26 mouse cellular contexts compared by ENCODE assay signal in the genomic region with DNA sequence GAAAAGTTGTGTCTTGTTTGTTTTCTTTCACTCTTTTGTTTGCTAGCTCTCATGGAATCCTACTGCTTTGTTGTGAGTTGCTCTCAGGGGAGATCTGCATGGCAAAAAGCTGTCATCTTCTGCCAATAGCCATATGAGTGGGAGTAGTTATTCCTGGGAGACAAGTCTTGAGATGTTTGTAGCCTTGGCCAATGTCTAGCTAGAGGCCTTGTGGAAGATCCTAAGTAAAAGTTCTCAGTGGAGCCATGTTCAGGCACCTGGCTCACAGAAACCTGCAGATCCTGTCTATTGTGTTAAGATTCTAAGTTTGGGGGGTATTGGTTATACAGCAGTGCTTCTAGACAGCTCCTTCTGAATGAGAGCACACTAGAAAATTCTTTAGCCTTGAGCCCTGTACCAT. TPM values are rescaled to one million over a fixed set of nuclear protein-coding genes. Genes with fewer than 3 reads are reported as not detected.
A peak's percentile ranks its signal among the peaks of the same experiment; 100 is the strongest.
DNase-seq lines count a peak whose midpoint lies in the region; ATAC-seq lines count a peak whose summit lies in the region.
"Had no signal": no experiment of that assay in that cellular context is flagged by ENCODE, and none has a peak within 500 bp of the region (broad histone marks: within the 10 kb centered on the region; RNA-seq: fewer than 3 reads in every experiment).

No protein-coding gene starts in this region.

- H3K9me3 ChIP-seq in heart, embryonic 11.5 days (replicated peaks; ENCODE audit: control insufficient read depth, low read length) = no peaks in the 10 kb centered on the region
- H3K9me3 ChIP-seq in hindbrain, embryonic 12.5 days (replicated peaks) = 0 out of 2 replicates have a peak, but pooled peaks cover 3% of the 10 kb centered on the region
- H3K9me3 ChIP-seq: embryonic facial prominence, embryonic 10.5 days; embryonic facial prominence, embryonic 12.5 days; forebrain, embryonic 10.5 days; forebrain, embryonic 12.5 days; G1E had no signal

- no peak for ATAC-seq in heart, embryonic 11.5 days (replicated peaks; ENCODE audit: insufficient number of reproducible peaks, low FRiP score, low TSS enrichment)
- ATAC-seq in hindbrain, embryonic 12.5 days (ENCODE audit: low FRiP score) = no peak
- ATAC-seq: activated CD4-positive, CD25-positive, alpha-beta regulatory T cell, adult 4 months; CD4-positive, CD25-positive, alpha-beta regulatory T cell, adult 4 months; forebrain, embryonic 14.5 days; forebrain, embryonic 16.5 days; Patski had no signal

- peak; percentile 64 for DNase-seq in heart, adult 11 months
- DNase-seq in adipocyte (ENCODE audit: low spot score) = peak; percentile 39
- DNase-seq in gonadal fat pad, adult 2 months (ENCODE audit: low read depth) = peak; percentile 86
- no peak for DNase-seq in gastrocnemius, postnatal 10 days
- DNase-seq: adrenal gland, adult 2 months; adrenal gland, postnatal 10 days; adrenal gland, postnatal 25 days; B cell, adult 2 months; cerebellum, adult 11-12 months; cerebellum, adult 2 months; cerebellum, adult 9-10 months; cerebellum, postnatal 10 days; cerebellum, postnatal 25 days had no signal

- H3K27me3 ChIP-seq in heart, embryonic 11.5 days (ENCODE audit: control insufficient read depth, insufficient read depth, low read length) = no peaks in the 10 kb centered on the region
- H3K27me3 ChIP-seq in hindbrain, embryonic 12.5 days = no peaks in the 10 kb centered on the region
- H3K27me3 ChIP-seq: CH12.LX; embryonic facial prominence, embryonic 12.5 days; forebrain, embryonic 12.5 days; Patski had no signal

- no peaks in the 10 kb centered on the region for H3K4me1 ChIP-seq in heart, embryonic 11.5 days (ENCODE audit: control insufficient read depth, insufficient read depth, low read length)
- no peaks in the 10 kb centered on the region for H3K4me1 ChIP-seq in hindbrain, embryonic 12.5 days
- H3K4me1 ChIP-seq: embryonic facial prominence, embryonic 10.5 days; embryonic facial prominence, embryonic 12.5 days had no signal

- H3K36me3 ChIP-seq in heart, embryonic 11.5 days (ENCODE audit: control insufficient read depth, insufficient read depth, low read length) = no peaks in the 10 kb centered on the region
- no peaks in the 10 kb centered on the region for H3K36me3 ChIP-seq in hindbrain, embryonic 12.5 days
- H3K36me3 ChIP-seq: embryonic facial prominence, embryonic 10.5 days; embryonic facial prominence, embryonic 12.5 days; forebrain, embryonic 10.5 days; forebrain, embryonic 12.5 days; G1E had no signal

- H3K27ac ChIP-seq in heart, embryonic 11.5 days (ENCODE audit: low read depth, low read length) = no peak overlapping the region
- no peak overlapping the region for H3K27ac ChIP-seq in hindbrain, embryonic 12.5 days
- H3K27ac ChIP-seq: embryonic facial prominence, embryonic 10.5 days; embryonic facial prominence, embryonic 12.5 days; forebrain, embryonic 10.5 days; forebrain, embryonic 12.5 days had no signal

- H3K4me3 ChIP-seq in heart, embryonic 11.5 days (ENCODE audit: low read depth, low read length) = no peak overlapping the region
- no peak overlapping the region for H3K4me3 ChIP-seq in hindbrain, embryonic 12.5 days
- H3K4me3 ChIP-seq: embryonic facial prominence, embryonic 10.5 days; embryonic facial prominence, embryonic 12.5 days; forebrain, embryonic 10.5 days; forebrain, embryonic 12.5 days had no signal

- H3K9ac ChIP-seq in heart, embryonic 11.5 days (ENCODE audit: low read depth, low read length) = no peak overlapping the region
- H3K9ac ChIP-seq in hindbrain, embryonic 12.5 days = no peak overlapping the region
- H3K9ac ChIP-seq: embryonic facial prominence, embryonic 12.5 days; forebrain, embryonic 12.5 days had no signal

- H3K4me2 ChIP-seq in heart, embryonic 11.5 days = no peak overlapping the region
- H3K4me2 ChIP-seq in hindbrain, embryonic 12.5 days (replicated peaks) = no peak overlapping the region
- H3K4me2 ChIP-seq: embryonic facial prominence, embryonic 12.5 days; forebrain, embryonic 12.5 days had no signal

RNA-seq across cellular contexts. Expression of a gene that starts 26.7 kb away (rescaled TPM):
- 24.8 and 28.8 TPM in 2 replicates for polyA plus RNA-seq in heart, embryonic 11.5 days (2014; fragmentation: Nextera tagmentation; extraction: Ambion mirVana)
- polyA plus RNA-seq in gonadal fat pad, adult 2 months (2012; rRNA removed) = 8.5 and 12.5 TPM in 2 replicates
- 10 to 100 TPM; 25.0 to 39.2 TPM for total RNA-seq in gastrocnemius, postnatal 10 days (2021)
- polyA plus RNA-seq in hindbrain, embryonic 12.5 days (2016; fragmentation: Nextera tagmentation; extraction: Ambion mirVana) = 3.9 and 5.4 TPM in 2 replicates
